Mouse (Mus musculus) erythroblast, embryonic 14.5 days (primary cell): ENCODE data around the gene Nasp.

Experiments
- GATA1 ChIP-seq: IDR thresholded peaks from 2 replicates; pipeline ENCODE4 v1.6.1; 2012; ENCODE audit warnings: low read length, inconsistent platforms, mixed read lengths
- TAL1 ChIP-seq: IDR thresholded peaks from 3 replicates; pipeline ENCODE4 v1.6.1; 2012; ENCODE audit warnings: low read length, inconsistent platforms, mixed read lengths

GRCm38 (mm10) chr4:116653228-116653627 lies 25.5 kb upstream of the Nasp start:
- TF ChIP-seq TAL1, result no peak
- no peak for TF ChIP-seq GATA1
